Mouse (Mus musculus): Measurements from ENCODE around the gene Armcx4. TPM values are rescaled to one million over a fixed set of nuclear protein-coding genes. Genes with fewer than 3 reads are reported as not detected.
A peak's percentile ranks its signal among the peaks of the same experiment; 100 is the strongest.

The Armcx4 gene
- polyA plus RNA-seq, 1 experiment, result 4.0 TPM

GRCm38 (mm10) chrX:134652061-134652460 lies 34.3 kb upstream of the Armcx4 start:
- Histone ChIP-seq H3K27me3 (ENCODE audit: control insufficient read depth, insufficient read depth, insufficient read length) (no peaks in the 10 kb centered on the region), H3K4me2 (ENCODE audit: low read depth) (no peak overlapping the region), H3ac (ENCODE audit: control insufficient read depth, insufficient read length) (no peak overlapping the region), H3K79me2 (ENCODE audit: control insufficient read depth, insufficient read depth) (no peaks in the 10 kb centered on the region), H3K36me3 (ENCODE audit: control insufficient read depth, insufficient read depth) (no peaks in the 10 kb centered on the region), H3K4me3 (no peak overlapping the region)
- TF ChIP-seq CEBPB (IDR thresholded peaks at IDR 0.05; ENCODE audit: insufficient read depth, poor library complexity, severe bottlenecking) (no peak), MYOG (IDR thresholded peaks at IDR 0.05; ENCODE audit: control insufficient read depth in 1 of 3, insufficient read depth in 1 of 3, insufficient read length in 2 of 3, low read depth in 2 of 3) (no peak), POLR2AphosphoS2 (IDR thresholded peaks at IDR 0.05; ENCODE audit: insufficient read length, low read depth) (no peak), REST (IDR thresholded peaks at IDR 0.05; ENCODE audit: insufficient read depth, insufficient read length) (no peak), MYOD1 (IDR thresholded peaks at IDR 0.05; ENCODE audit: control insufficient read depth in 1 of 3, insufficient read length in 2 of 3, low read depth in 2 of 3) (no peak), MAX (IDR thresholded peaks at IDR 0.05; ENCODE audit: low read depth) (no peak), TCF12 (IDR thresholded peaks at IDR 0.05; ENCODE audit: insufficient read depth, poor library complexity, severe bottlenecking) (no peak), E2F4 (IDR thresholded peaks at IDR 0.05; ENCODE audit: insufficient read depth) (no peak), SRF (IDR thresholded peaks at IDR 0.05; ENCODE audit: control insufficient read depth, insufficient read length, low read depth) (no peak), POLR2A (IDR thresholded peaks at IDR 0.05; ENCODE audit: insufficient read length, low read depth) (no peak), USF1 (IDR thresholded peaks at IDR 0.05; ENCODE audit: low read depth) (no peak)

GRCm38 (mm10) chrX:134661586-134661985 lies 24.7 kb upstream of the Armcx4 start:
- no peaks in the 10 kb centered on the region for H3K36me3 ChIP-seq (ENCODE audit: control insufficient read depth, insufficient read depth)
- no peak for TF ChIP-seq TCF3 (IDR thresholded peaks at IDR 0.05; ENCODE audit: insufficient read length, low read depth)
- no peak overlapping the region for H3K4me2 ChIP-seq (ENCODE audit: low read depth)
- H3K27me3 ChIP-seq (ENCODE audit: control insufficient read depth, insufficient read depth, insufficient read length), result no peaks in the 10 kb centered on the region
- no peak overlapping the region for H3K4me3 ChIP-seq
- no peaks in the 10 kb centered on the region for H3K79me2 ChIP-seq (ENCODE audit: control insufficient read depth, insufficient read depth)
- H3ac ChIP-seq (ENCODE audit: control insufficient read depth, insufficient read length), result no peak overlapping the region

- TF ChIP-seq REST (IDR thresholded peaks at IDR 0.05; ENCODE audit: insufficient read depth, insufficient read length) (no peak), MYOG (IDR thresholded peaks at IDR 0.05; ENCODE audit: control insufficient read depth in 1 of 3, insufficient read depth in 1 of 3, insufficient read length in 2 of 3, low read depth in 2 of 3) (no peak), TCF12 (IDR thresholded peaks at IDR 0.05; ENCODE audit: insufficient read depth, poor library complexity, severe bottlenecking) (no peak), MYOD1 (IDR thresholded peaks at IDR 0.05; ENCODE audit: control insufficient read depth in 1 of 3, insufficient read length in 2 of 3, low read depth in 2 of 3) (no peak), MAX (IDR thresholded peaks at IDR 0.05; ENCODE audit: low read depth) (no peak), CEBPB (IDR thresholded peaks at IDR 0.05; ENCODE audit: insufficient read depth, poor library complexity, severe bottlenecking) (no peak), USF1 (IDR thresholded peaks at IDR 0.05; ENCODE audit: low read depth) (no peak), SRF (IDR thresholded peaks at IDR 0.05; ENCODE audit: control insufficient read depth, insufficient read length, low read depth) (no peak), TCF3 (IDR thresholded peaks at IDR 0.05; ENCODE audit: insufficient read length, low read depth) (no peak), POLR2AphosphoS2 (IDR thresholded peaks at IDR 0.05; ENCODE audit: insufficient read length, low read depth) (no peak), E2F4 (IDR thresholded peaks at IDR 0.05; ENCODE audit: insufficient read depth) (no peak), POLR2A (IDR thresholded peaks at IDR 0.05; ENCODE audit: insufficient read length, low read depth) (no peak)
- H3K4me3 ChIP-seq, result no peak overlapping the region
- H3K27me3 ChIP-seq (ENCODE audit: control insufficient read depth, insufficient read depth, insufficient read length), result no peaks in the 10 kb centered on the region
- H3ac ChIP-seq (ENCODE audit: control insufficient read depth, insufficient read length), result no peak overlapping the region
- no peaks in the 10 kb centered on the region for H3K36me3 ChIP-seq (ENCODE audit: control insufficient read depth, insufficient read depth)
- no peaks in the 10 kb centered on the region for H3K79me2 ChIP-seq (ENCODE audit: control insufficient read depth, insufficient read depth)
- H3K4me2 ChIP-seq (ENCODE audit: low read depth), result no peak overlapping the region
These were observed 11.3 kb upstream of the Armcx4 start for GRCm38 (mm10) chrX:134675022-134675421.

GRCm38 (mm10) chrX:134675959-134676358 lies 10.4 kb upstream of the Armcx4 start:
- TF ChIP-seq E2F4 (IDR thresholded peaks at IDR 0.05; ENCODE audit: insufficient read depth) (no peak), CEBPB (IDR thresholded peaks at IDR 0.05; ENCODE audit: insufficient read depth, poor library complexity, severe bottlenecking) (no peak), POLR2A (IDR thresholded peaks at IDR 0.05; ENCODE audit: insufficient read length, low read depth) (no peak), TCF12 (IDR thresholded peaks at IDR 0.05; ENCODE audit: insufficient read depth, poor library complexity, severe bottlenecking) (no peak), SRF (IDR thresholded peaks at IDR 0.05; ENCODE audit: control insufficient read depth, insufficient read length, low read depth) (no peak), TCF3 (IDR thresholded peaks at IDR 0.05; ENCODE audit: insufficient read length, low read depth) (no peak), MYOD1 (IDR thresholded peaks at IDR 0.05; ENCODE audit: control insufficient read depth in 1 of 3, insufficient read length in 2 of 3, low read depth in 2 of 3) (no peak), MYOG (IDR thresholded peaks at IDR 0.05; ENCODE audit: control insufficient read depth in 1 of 3, insufficient read depth in 1 of 3, insufficient read length in 2 of 3, low read depth in 2 of 3) (no peak), REST (IDR thresholded peaks at IDR 0.05; ENCODE audit: insufficient read depth, insufficient read length) (no peak), USF1 (IDR thresholded peaks at IDR 0.05; ENCODE audit: low read depth) (no peak), POLR2AphosphoS2 (IDR thresholded peaks at IDR 0.05; ENCODE audit: insufficient read length, low read depth) (no peak), MAX (IDR thresholded peaks at IDR 0.05; ENCODE audit: low read depth) (no peak)
- Histone ChIP-seq H3K79me2 (ENCODE audit: control insufficient read depth, insufficient read depth) (no peaks in the 10 kb centered on the region), H3K4me3 (no peak overlapping the region), H3K27me3 (ENCODE audit: control insufficient read depth, insufficient read depth, insufficient read length) (no peaks in the 10 kb centered on the region), H3K4me2 (ENCODE audit: low read depth) (no peak overlapping the region), H3ac (ENCODE audit: control insufficient read depth, insufficient read length) (no peak overlapping the region), H3K36me3 (ENCODE audit: control insufficient read depth, insufficient read depth) (no peaks in the 10 kb centered on the region)

DNA sequence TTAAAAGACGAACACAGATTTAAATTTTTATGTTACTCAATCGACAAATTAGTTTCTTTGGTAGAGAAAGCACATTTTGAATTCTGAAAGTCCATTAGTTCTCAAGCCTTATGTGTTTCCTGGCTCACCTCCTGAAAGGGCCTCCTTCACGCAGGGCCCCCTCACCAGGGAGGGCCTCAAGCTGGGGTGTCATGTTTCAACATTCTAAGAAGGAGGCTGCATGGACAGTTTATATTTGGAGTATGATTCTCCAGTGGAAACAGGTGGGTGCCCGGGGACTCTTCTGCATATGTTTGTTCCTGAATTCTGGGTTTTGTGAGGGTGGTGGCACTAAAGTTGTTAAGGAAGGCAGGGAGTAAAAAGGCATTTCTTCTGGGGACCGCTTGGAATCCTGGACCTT lies 1.4 kb upstream of the Armcx4 start:
- Histone ChIP-seq H3K36me3 (ENCODE audit: control insufficient read depth, insufficient read depth) (peaks cover 3% of the 10 kb centered on the region), H3K27me3 (ENCODE audit: control insufficient read depth, insufficient read depth, insufficient read length) (no peaks in the 10 kb centered on the region), H3K79me2 (ENCODE audit: control insufficient read depth, insufficient read depth) (no peaks in the 10 kb centered on the region), H3ac (ENCODE audit: control insufficient read depth, insufficient read length) (no peak overlapping the region), H3K4me2 (ENCODE audit: low read depth) (peak overlapping the region; percentile 61), H3K4me3 (no peak overlapping the region)
- no peak for TF ChIP-seq SRF (IDR thresholded peaks at IDR 0.05; ENCODE audit: control insufficient read depth, insufficient read length, low read depth)

Measured in myocyte (in vitro differentiated cells).